Comparison of ENCODE assay signal across 8 mouse cellular contexts in the genomic region with DNA sequence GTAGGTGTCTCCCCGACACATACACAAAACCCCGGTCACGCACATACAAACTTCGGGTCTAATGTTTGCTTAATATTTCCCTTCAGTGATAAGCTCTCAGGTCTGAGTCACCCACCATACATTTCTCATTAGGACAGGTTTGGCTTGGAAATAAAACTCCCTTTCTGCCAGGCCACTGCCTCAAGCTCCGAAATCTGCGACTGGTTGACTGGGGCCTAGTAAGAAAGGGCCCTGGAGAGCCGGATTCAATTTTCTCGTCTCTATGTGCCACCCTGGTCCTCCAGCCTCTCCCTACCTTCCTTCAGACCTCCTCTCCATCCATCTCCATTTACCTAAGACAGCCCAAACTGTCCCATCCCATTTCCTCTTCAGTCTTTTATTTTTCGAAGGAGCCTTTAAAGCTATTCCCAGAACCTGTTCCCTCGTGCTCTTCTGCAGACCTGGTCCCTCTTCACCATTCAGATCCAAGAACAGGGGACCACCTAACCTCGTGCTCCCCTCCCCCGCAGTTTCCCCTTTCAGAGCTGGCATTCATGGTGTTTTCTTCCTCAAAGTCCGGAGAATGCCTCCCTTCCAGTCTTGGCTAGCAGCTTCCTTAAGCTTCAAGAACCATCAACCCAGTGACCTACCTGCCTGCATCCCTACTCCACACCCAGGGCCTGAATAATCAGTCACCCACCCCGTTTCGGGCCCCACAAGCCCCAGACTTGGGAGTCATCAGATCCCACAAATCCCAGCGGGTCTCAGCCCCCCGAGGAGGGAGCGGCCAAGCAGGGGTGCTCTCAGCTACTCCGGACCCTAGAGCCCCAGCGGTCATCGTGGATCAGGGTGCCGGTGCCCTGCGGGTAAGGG. TPM values are rescaled to one million over a fixed set of nuclear protein-coding genes. Genes with fewer than 3 reads are reported as not detected.
DNase-seq lines count a peak whose midpoint lies in the region; ATAC-seq lines count a peak whose summit lies in the region.

No protein-coding gene starts in this region.

- H3K9ac ChIP-seq in heart, embryonic 16.5 days (ENCODE audit: low read length), result peak overlapping the region; percentile 98

- H3K36me3 ChIP-seq in heart, embryonic 16.5 days (ENCODE audit: control insufficient read depth, insufficient read depth), result no peaks in the 10 kb centered on the region

- ATAC-seq in heart, embryonic 16.5 days (replicated peaks; ENCODE audit: extremely low read depth, insufficient read depth, low FRiP score), result no peak; the same call in 1 of the 2 replicates

- H3K9me3 ChIP-seq in heart, embryonic 16.5 days (replicated peaks; ENCODE audit: control insufficient read depth, low read length), result no peaks in the 10 kb centered on the region

- H3K27me3 ChIP-seq in heart, embryonic 16.5 days (ENCODE audit: control insufficient read depth, insufficient read depth, low read length), result no peaks in the 10 kb centered on the region

- WGBS in heart, embryonic 16.5 days, result 15% methylated on average over 23 of the region's 23 CpGs

- peak overlapping the region; percentile 90 for H3K4me3 ChIP-seq in heart, embryonic 16.5 days (ENCODE audit: low read length)

- peak overlapping the region; percentile 95 for H3K4me2 ChIP-seq in heart, embryonic 16.5 days (ENCODE audit: low read depth, low read length)

- DNase-seq in adrenal gland, postnatal 10 days, result peak; percentile 34
- no peak for DNase-seq in adrenal gland, adult 8-10 months
- peak; percentile 44 for DNase-seq in right cerebral cortex, postnatal 25 days
- DNase-seq in right cerebral cortex, postnatal 36 days (ENCODE audit: low spot score in 2 of 2), result no peak
- DNase-seq in lung, postnatal 10 days, result peak; percentile 31
- DNase-seq in thymus, postnatal 10 days (ENCODE audit: low spot score in 2 of 2), result no peak
- no peak for DNase-seq in layer of hippocampus, adult 18-20 months (ENCODE audit: low spot score in 2 of 2)

- H3K4me1 ChIP-seq in heart, embryonic 16.5 days (ENCODE audit: control insufficient read depth, insufficient read depth, low read length), result peaks cover 30% of the 10 kb centered on the region

- H3K27ac ChIP-seq in heart, embryonic 16.5 days (ENCODE audit: low read length), result peak overlapping the region; percentile 94

RNA-seq across cellular contexts. Expression of gene Cd276, which starts 1.0 kb away (rescaled TPM):
- total RNA-seq in adrenal gland, postnatal 10 days (2021), result 10 to 100 TPM; 16.2 to 20.9 TPM
- total RNA-seq in adrenal gland, adult 8-10 months (2022), result 10 to 100 TPM; 10.2 to 13.1 (median 10.8) TPM
- polyA plus RNA-seq in heart, embryonic 16.5 days (2015; fragmentation: Nextera tagmentation; extraction: Ambion mirVana), result 24.1 and 24.5 TPM in 2 replicates
- total RNA-seq in layer of hippocampus, adult 18-20 months (2021), result 1 to 10 TPM; 5.8 to 6.0 TPM

RNA-seq across cellular contexts. Expression of gene Nptn, which starts 27.8 kb away (rescaled TPM):
- 100 to 1,000 TPM; 172 to 178 TPM for total RNA-seq in adrenal gland, postnatal 10 days (2021)
- total RNA-seq in adrenal gland, adult 8-10 months (2022), result 100 to 1,000 TPM; 139 to 182 (median 167) TPM
- polyA plus RNA-seq in heart, embryonic 16.5 days (2015; fragmentation: Nextera tagmentation; extraction: Ambion mirVana), result 110 and 124 TPM in 2 replicates
- total RNA-seq in layer of hippocampus, adult 18-20 months (2021), result 100 to 1,000 TPM; 848 to 884 TPM

Comparison
In these comparisons a context has a peak if more than half of its experiments do, and no peak if none do; other contexts are left out.
1. DNase-seq: peak in adrenal gland, postnatal 10 days (single experiment), right cerebral cortex, postnatal 25 days (single experiment) and lung, postnatal 10 days (single experiment); none in adrenal gland, adult 8-10 months (single experiment), right cerebral cortex, postnatal 36 days (0 of 2), thymus, postnatal 10 days (0 of 2) and layer of hippocampus, adult 18-20 months (0 of 2).
2. RNA of gene Nptn, which starts 27.8 kb away (total RNA-seq): 848 to 884 TPM in layer of hippocampus, adult 18-20 months; 139 to 182 TPM in adrenal gland, adult 8-10 months and 172 to 178 TPM in adrenal gland, postnatal 10 days; every median in the first group is over 4 times any median in the second.